Mouse (Mus musculus): ENCODE measurements at regions not wholly inside any gene's neighbourhood (a gene's known extent, or its start where the extent isn't known, plus 50 kb on each side); places are given as distances from the start of the nearest gene placed in this dataset.

GRCm38 (mm10) chr9:43628786-43629185 is 115.0 kb upstream of the Nectin1 start:
- ATAC-seq: no peak

DNA sequence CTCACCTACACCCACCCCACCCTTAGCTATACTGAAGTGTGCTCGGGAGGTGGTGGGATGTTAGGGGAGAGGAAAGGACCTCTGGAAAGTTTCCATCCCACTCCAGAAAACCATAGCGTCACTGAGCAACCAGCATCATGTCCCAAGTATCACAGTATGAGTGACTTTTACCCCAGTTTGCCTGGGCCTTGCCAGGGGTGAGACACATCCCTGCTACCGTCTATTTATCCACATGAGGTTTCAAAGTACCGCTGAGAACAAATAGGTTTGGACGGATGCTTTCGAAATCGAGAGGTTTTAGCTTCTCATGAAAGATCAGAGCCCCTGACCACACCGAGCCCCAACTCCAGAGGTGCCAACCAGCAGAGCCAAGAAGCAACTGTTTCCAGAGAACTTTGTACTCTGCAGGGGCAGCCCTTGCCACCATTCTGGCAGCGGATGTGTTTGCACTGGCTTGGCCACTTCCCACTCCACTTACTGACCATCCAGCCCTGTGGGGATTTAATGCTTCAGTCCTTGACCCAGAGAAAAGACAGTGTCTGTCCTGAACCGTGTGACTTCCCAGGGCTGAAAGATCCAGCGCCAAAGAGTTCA is 107.3 kb upstream of the Nectin1 start:
- ATAC-seq: no peak

- ATAC-seq: no peak
These were observed 85.6 kb upstream of the Nectin1 start for GRCm38 (mm10) chr9:43658186-43658585.

- ATAC-seq: no peak
These were observed 84.5 kb upstream of the Nectin1 start for GRCm38 (mm10) chr9:43659237-43659636.

DNA sequence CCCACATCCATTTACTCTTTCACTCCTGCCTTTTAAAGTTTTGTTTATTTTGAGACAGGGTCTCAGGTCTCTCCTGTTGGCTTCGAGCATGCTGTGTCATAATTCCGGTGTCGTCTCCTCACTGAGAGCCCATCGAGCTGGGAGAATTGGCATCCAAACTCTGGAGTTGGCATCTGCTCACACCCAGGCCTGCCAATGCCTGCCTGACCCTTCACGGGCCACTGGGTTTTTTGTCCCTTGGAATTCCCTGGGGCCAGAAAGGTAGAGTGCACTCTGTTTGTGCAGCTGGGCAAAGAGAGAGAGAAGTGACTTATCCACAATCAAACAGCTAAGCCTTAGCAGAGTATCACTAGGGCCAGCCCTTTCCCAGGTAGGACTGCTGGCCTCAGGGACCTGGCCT is 83.6 kb upstream of the Nectin1 start:
- ATAC-seq: no peak

GRCm38 (mm10) chr9:43660896-43661563 is 82.8 kb upstream of the Nectin1 start:
- ATAC-seq: no peak

DNA sequence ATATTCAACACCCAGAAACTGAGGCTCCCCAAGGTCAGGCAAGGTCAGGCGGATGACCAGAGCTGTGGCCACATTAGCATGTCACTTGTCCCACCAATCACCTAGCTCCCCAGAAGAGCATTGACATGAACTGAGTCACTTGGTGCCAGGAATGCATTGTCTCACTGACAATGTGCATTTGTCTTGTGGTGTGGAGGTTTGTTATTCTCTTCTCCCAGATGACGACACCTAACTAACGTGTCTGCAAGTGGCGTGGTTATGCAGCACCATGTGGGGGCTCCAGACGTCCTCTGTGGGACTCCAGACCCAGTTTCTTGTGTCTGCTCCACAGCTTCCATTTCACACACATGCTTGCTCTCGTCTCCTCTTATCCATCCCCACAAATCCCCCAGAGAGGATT is 82.1 kb upstream of the Nectin1 start:
- ATAC-seq: no peak

DNA sequence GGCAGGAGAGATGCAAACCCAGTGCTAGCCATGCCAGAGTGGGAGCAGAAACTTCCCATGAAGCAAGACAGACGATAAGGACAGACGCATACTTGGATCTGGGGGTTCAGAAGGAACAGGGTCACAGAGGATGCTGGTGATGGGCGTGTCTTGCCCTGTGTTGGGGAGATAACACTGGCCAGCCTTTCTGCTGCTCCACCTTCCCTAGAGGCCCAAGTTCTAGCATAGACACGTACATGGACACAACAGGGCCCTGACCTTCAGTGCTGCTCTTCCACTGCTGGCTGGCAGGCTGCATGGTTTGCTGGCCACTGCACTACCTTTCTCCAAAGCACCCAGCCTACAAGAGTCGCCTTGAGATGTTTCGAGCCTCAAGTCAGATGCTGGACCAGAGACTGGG is 76.4 kb upstream of the Nectin1 start:
- no peak for ATAC-seq

DNA sequence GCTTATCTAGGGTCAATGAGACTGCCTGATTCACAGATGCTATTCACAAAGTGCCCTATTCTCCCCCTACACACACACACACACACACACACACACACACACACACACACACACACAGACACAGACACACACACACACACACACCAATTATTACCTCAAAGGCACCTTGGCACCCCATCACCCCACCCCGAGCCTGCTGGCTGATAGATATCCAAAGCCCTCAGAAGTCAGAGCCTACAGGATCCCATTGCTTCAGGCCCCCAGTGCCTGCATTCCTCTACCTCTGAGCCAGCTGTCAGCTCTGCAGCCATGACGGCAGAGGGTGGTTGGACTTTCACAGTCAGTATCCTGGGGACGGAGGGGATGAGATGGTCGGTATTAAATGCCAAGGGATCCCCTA is 75.8 kb upstream of the Nectin1 start:
- no peak for ATAC-seq

- ATAC-seq: no peak
These were observed 75.1 kb upstream of the Nectin1 start for GRCm38 (mm10) chr9:43668731-43669130.

DNA sequence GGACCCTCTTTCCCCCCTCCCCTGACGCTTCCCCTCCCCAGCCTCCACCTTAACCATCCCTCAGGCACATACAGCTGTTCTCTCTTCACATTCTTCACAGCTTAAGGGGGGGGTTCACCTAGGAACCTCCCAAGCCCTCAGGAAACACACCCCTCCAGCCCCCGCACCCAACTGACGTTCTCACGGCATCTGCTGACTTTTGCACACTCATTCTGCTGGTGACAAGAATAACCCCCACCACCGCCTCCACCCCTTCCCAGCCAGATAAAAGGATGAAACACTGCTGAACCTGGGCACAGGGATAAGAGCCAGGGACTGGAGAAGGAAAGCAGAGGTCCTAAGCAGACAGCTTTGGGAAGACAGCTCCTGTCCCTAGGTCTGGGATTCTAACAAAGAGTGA is 73.2 kb upstream of the Nectin1 start:
- ATAC-seq: no peak

- no peak for ATAC-seq
These were observed 70.6 kb upstream of the Nectin1 start for GRCm38 (mm10) chr9:43673171-43673680.

DNA sequence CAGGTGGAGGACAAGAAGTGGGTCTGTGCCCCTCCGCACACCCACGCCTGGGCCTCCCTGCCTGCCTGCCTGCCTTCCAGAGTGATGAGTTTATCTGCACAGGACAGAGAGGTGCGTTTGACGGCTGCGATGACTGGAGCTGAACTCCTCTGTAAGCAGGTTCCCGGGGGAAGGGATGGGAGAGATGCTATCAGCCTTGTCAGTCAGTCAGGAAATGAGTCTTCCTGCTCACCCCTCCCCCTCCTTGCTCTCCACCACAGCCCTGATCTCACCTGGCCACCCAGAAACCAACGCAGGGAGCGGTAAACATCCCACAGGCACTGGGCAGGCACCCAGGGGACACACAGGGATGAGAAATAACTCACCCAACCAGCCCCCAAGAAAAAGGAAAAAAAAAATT is 69.5 kb upstream of the Nectin1 start:
- ATAC-seq: no peak

GRCm38 (mm10) chr9:43676011-43676410 is 67.8 kb upstream of the Nectin1 start:
- no peak for ATAC-seq

DNA sequence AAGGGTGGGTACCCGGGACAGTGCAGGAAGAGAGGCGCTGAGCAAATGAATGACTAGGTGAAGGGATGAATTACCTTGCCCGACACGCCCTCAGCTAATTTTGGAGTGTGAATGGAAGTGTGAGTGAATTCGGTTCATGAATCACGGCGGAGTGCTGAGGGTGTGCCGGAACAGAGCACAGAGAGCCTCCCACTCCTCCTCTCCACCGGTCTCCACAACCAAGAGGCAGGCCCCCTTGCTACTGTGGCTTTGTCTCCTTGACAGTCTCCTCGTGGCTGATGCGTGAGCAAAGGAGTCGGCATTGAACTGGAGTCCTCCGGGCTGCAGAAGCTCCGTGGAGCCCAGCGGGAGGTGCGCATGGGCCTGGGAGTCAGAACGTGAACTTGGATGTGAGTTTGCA is 64.5 kb upstream of the Nectin1 start:
- no peak for ATAC-seq

DNA sequence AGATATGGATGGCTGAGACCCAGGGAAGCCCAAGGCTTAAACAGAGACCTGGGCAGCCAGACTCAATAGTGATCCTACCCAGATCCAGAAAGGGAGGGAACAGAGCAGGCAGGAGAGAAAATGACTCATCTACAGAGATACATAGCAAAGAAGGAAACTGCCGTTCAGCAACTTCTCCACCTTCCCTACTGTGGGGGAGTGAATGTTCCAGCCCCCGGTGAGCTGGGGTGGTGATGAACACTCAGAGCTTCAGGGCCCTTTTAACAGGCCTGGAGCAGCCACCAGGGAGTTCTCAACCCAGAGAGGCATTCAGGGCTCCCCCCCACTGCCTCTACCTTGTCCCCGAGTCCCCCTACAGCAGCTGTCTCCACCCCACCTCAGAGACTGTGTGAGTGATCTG is 62.5 kb upstream of the Nectin1 start:
- ATAC-seq: no peak

GRCm38 (mm10) chr9:43682102-43682501 is 61.7 kb upstream of the Nectin1 start:
- no peak for ATAC-seq

DNA sequence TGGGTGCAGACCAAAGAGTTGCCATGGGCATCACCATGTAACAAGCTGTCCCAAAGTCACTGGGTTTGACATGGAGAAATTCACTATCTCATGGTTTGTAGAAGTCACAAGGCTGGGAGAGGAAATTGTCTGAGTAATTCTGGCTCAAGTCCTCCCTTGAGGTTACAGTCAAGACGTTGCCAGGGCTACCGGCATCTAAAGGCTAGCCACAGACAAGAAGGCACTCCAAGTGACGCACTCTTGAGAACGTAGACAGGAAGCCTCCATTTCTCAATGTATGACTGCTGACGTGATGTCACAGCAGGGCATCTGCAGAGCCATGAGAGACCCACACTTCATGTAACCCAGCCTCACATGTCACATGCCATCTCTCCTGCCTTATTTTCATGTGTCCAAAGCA is 59.2 kb upstream of the Nectin1 start:
- no peak for ATAC-seq

DNA sequence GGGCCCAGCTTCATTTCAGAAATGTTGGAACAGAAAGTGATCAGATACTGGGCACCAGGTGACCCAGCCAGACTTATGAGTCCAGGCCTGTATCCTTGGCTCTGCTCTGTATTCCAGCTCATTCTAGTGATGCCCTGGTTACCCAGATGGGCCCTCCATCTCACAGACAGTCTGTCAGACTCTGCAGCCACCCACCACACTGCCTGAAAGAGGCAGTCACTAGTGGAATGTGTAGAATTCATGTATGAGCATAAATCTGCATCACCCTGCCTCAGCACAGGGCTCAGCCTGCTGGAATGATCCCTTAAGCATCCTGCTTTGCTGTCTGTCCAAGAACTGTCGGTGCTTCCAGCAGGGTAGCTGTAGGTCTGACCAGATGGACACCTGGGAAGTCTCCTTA is 51.8 kb upstream of the Nectin1 start:
- no peak for ATAC-seq

- ATAC-seq: no peak
These were observed 51.2 kb upstream of the Nectin1 start for GRCm38 (mm10) chr9:43692538-43692937.

Measured in inflammation-experienced regulatory T-cells, adult 6 months (primary cell).